Mouse (Mus musculus): ENCODE results near the gene Fzd9. TPM values are rescaled to one million over a fixed set of nuclear protein-coding genes. Genes with fewer than 3 reads are reported as not detected.

Fzd9 gene
- polyA plus RNA-seq (2012; rRNA removed; ENCODE audit: low replicate concordance), result 3.7 and 4.7 TPM in 2 replicates

GRCm38 (mm10) chr5:135251079-135251454 is at the start of gene Fzd9:
Gene Fzd9 (minus strand): TSS chr5:135251230.

Other genes starting within 250 kb of the Fzd9 start
- gene Abhd11, start 242.1 kb downstream of the Fzd9 start, polyA plus RNA-seq (2012; rRNA removed; ENCODE audit: low replicate concordance), result 87.6 and 91.0 TPM in 2 replicates
- 5.1 and 9.8 TPM in 2 replicates for gene Stx1a, start 227.7 kb downstream of the Fzd9 start, polyA plus RNA-seq (2012; rRNA removed; ENCODE audit: low replicate concordance)
- 65.1 and 65.9 TPM in 2 replicates for gene Dnajc30, start 187.0 kb downstream of the Fzd9 start, polyA plus RNA-seq (2012; rRNA removed; ENCODE audit: low replicate concordance)
- 49.6 and 53.6 TPM in 2 replicates for gene Bud23, start 186.3 kb downstream of the Fzd9 start, polyA plus RNA-seq (2012; rRNA removed; ENCODE audit: low replicate concordance)
- 7.5 and 10.7 TPM in 2 replicates for gene Vps37d, start 173.0 kb downstream of the Fzd9 start, polyA plus RNA-seq (2012; rRNA removed; ENCODE audit: low replicate concordance)
- 297 and 321 TPM in 2 replicates for gene Mlxipl, start 161.3 kb downstream of the Fzd9 start, polyA plus RNA-seq (2012; rRNA removed; ENCODE audit: low replicate concordance)
- gene Tbl2, start 101.6 kb downstream of the Fzd9 start, polyA plus RNA-seq (2012; rRNA removed; ENCODE audit: low replicate concordance), result 4.3 and 6.7 TPM in 2 replicates
- gene Bcl7b, start 82.9 kb downstream of the Fzd9 start, polyA plus RNA-seq (2012; rRNA removed; ENCODE audit: low replicate concordance), result 33.0 and 36.1 TPM in 2 replicates
- 12.7 and 13.0 TPM in 2 replicates for gene Baz1b, start 64.0 kb downstream of the Fzd9 start, polyA plus RNA-seq (2012; rRNA removed; ENCODE audit: low replicate concordance)
- gene Fkbp6, start 98.8 kb upstream of the Fzd9 start, polyA plus RNA-seq (2012; rRNA removed; ENCODE audit: low replicate concordance), result not detected in 2 replicates
- gene Trim50, start 102.1 kb upstream of the Fzd9 start, polyA plus RNA-seq (2012; rRNA removed; ENCODE audit: low replicate concordance), result 1.1 TPM in 1 of 2 replicates, not detected in the other
- gene Nsun5, start 118.7 kb upstream of the Fzd9 start, polyA plus RNA-seq (2012; rRNA removed; ENCODE audit: low replicate concordance), result 16.7 and 21.1 TPM in 2 replicates
- 22.4 and 25.2 TPM in 2 replicates for gene Pom121, start 143.3 kb upstream of the Fzd9 start, polyA plus RNA-seq (2012; rRNA removed; ENCODE audit: low replicate concordance)

Data from duodenum, adult 2 months (tissue).